ENCODE assay signal across 29 mouse cellular contexts in genomic region chr15:80533274-80533673, GRCm38 (mm10). TPM values are rescaled to one million over a fixed set of nuclear protein-coding genes. Genes with fewer than 3 reads are reported as not detected.
A peak's percentile ranks its signal among the peaks of the same experiment; 100 is the strongest.
DNase-seq lines count a peak whose midpoint lies in the region; ATAC-seq and TF ChIP-seq lines count a peak whose summit lies in the region.
"Had no signal": no experiment of that assay in that cellular context is flagged by ENCODE, and none has a peak within 500 bp of the region (broad histone marks: within the 10 kb centered on the region; RNA-seq: fewer than 3 reads in every experiment).

No protein-coding gene starts in this region.

- H3K27ac ChIP-seq in left cerebral cortex, adult 2 months, result no peak overlapping the region
- peak overlapping the region; percentile 93 for H3K27ac ChIP-seq in liver, embryonic 15.5 days (replicated peaks)
- H3K27ac ChIP-seq: layer of hippocampus, adult 2 months; limb, embryonic 13.5 days; lung, embryonic 15.5 days; midbrain, embryonic 10.5 days had no signal

- TF ChIP-seq CTCF in left cerebral cortex, adult 2 months (IDR thresholded peaks at IDR 0.05), result no peak

- H3K4me3 ChIP-seq in left cerebral cortex, adult 2 months, result no peak overlapping the region
- no peak overlapping the region for H3K4me3 ChIP-seq in liver, embryonic 15.5 days (replicated peaks)
- H3K4me3 ChIP-seq: layer of hippocampus, adult 2 months; limb, embryonic 13.5 days; lung, embryonic 15.5 days; midbrain, embryonic 10.5 days had no signal

- peak; percentile 72 for ATAC-seq in frontal cortex, adult (ENCODE audit: low TSS enrichment)
- ATAC-seq in liver, embryonic 15.5 days (ENCODE audit: insufficient read depth), result no peak
- no peak for ATAC-seq in erythroid progenitor cell, adult 5-6 weeks (replicated peaks; ENCODE audit: low FRiP score, poor library complexity, severe bottlenecking)

- no peaks in the 10 kb centered on the region for H3K36me3 ChIP-seq in liver, embryonic 15.5 days (replicated peaks)
- H3K36me3 ChIP-seq: G1E; limb, embryonic 13.5 days; lung, embryonic 15.5 days; midbrain, embryonic 10.5 days had no signal

- peaks cover 39% of the 10 kb centered on the region for H3K4me1 ChIP-seq in liver, embryonic 15.5 days (replicated peaks)
- H3K4me1 ChIP-seq: limb, embryonic 13.5 days; lung, embryonic 15.5 days had no signal

- H3K27me3 ChIP-seq in liver, embryonic 15.5 days, result no peaks in the 10 kb centered on the region
- H3K27me3 ChIP-seq: limb, embryonic 13.5 days; lung, embryonic 15.5 days had no signal

- 0 out of 2 replicates have a peak overlapping the region, but pooled peaks have one; percentile 66 for H3K4me2 ChIP-seq in liver, embryonic 15.5 days
- H3K4me2 ChIP-seq: limb, embryonic 13.5 days; lung, embryonic 15.5 days had no signal

- whole genome bisulfite sequencing in liver, embryonic 15.5 days (ENCODE audit: insufficient replicate concordance), result 67% methylated on average over 6 of the region's 6 CpGs

- no peak for DNase-seq in frontal cortex, postnatal 14 days (ENCODE audit: low spot score in 2 of 2)
- peak; percentile 45 to 55 for DNase-seq in left cerebral cortex, postnatal 14 days (ENCODE audit: low spot score in 2 of 2)
- DNase-seq in left cerebral cortex, adult 2 months (ENCODE audit: extremely low spot score in 1 of 2, low spot score in 2 of 2), result no peak
- peak; percentile 27 for DNase-seq in Muller cell, postnatal 12 days (ENCODE audit: inconsistent ontology term)
- DNase-seq in adrenal gland, postnatal 36 days, result no peak
- DNase-seq: cerebellum, adult 9-11 months; embryo, embryonic 11 days; kidney, adult 18-20 months; kidney, postnatal 10 days; lung, postnatal 4 days; spleen, adult 18-20 months; thymus, adult 18-20 months; thymus, postnatal 4 days had no signal

- no peak overlapping the region for H3K9ac ChIP-seq in liver, embryonic 15.5 days
- H3K9ac ChIP-seq: limb, embryonic 13.5 days; lung, embryonic 15.5 days had no signal

- intact Hi-C loops in left cerebral cortex, postnatal 14 days (cut with DNase I), result loop anchor here (5.0 kb wide), 1 partner anchor 84 kb away; no protein-coding TSS in a partner anchor
- intact Hi-C loops in left cerebral cortex, adult 2 months (cut with DNase I), result no loop called here

- no peaks in the 10 kb centered on the region for H3K9me3 ChIP-seq in liver, embryonic 15.5 days (replicated peaks)
- H3K9me3 ChIP-seq: G1E; limb, embryonic 13.5 days; lung, embryonic 15.5 days; midbrain, embryonic 10.5 days had no signal

RNA-seq across cellular contexts. Expression of gene Enthd1, which starts 31.7 kb away (rescaled TPM):
- total RNA-seq in left cerebral cortex, postnatal 14 days (2021), result under 1 TPM in 1 of 2 experiments, not detected in 1; 0.15 TPM
- total RNA-seq in left cerebral cortex, adult 2 months (2021), result not detected
- not detected in 2 replicates for polyA plus RNA-seq in liver, embryonic 15.5 days (2015; fragmentation: Nextera tagmentation; extraction: Ambion mirVana)
- total RNA-seq in erythroid progenitor cell, adult 5-6 weeks (2015; ENCODE audit: low replicate concordance), result not detected in 2 replicates
- total RNA-seq in erythroid progenitor cell, adult 5-6 weeks (2017; ENCODE audit: low replicate concordance), result not detected in 2 replicates
- not detected for total RNA-seq in adrenal gland, postnatal 36 days (2021)
- total RNA-seq: adrenal gland, adult 18-20 months; gastrocnemius, postnatal 4 days; layer of hippocampus, adult 2 months; left cerebral cortex, adult 8-10 months; midbrain, postnatal 0 days had no signal
- polyA plus RNA-seq: forebrain, embryonic 11.5 days; G1E; heart, postnatal 0 days; hindbrain, embryonic 11.5 days; limb, embryonic 13.5 days; lung, embryonic 15.5 days; midbrain, embryonic 10.5 days; midbrain, postnatal 0 days; stomach, embryonic 14.5 days had no signal

RNA-seq across cellular contexts. Expression of gene Grap2, which starts 39.1 kb away (rescaled TPM):
- 1 to 10 TPM in 1 of 2 experiments, under 1 TPM in 1; 0.87 to 1.0 TPM for total RNA-seq in left cerebral cortex, postnatal 14 days (2021)
- under 1 TPM; 0.44 to 0.66 TPM for total RNA-seq in left cerebral cortex, adult 2 months (2021)
- 16.8 and 23.3 TPM in 2 replicates for polyA plus RNA-seq in liver, embryonic 15.5 days (2015; fragmentation: Nextera tagmentation; extraction: Ambion mirVana)
- 32.7 and 50.8 TPM in 2 replicates for total RNA-seq in erythroid progenitor cell, adult 5-6 weeks (2015; ENCODE audit: low replicate concordance)
- total RNA-seq in erythroid progenitor cell, adult 5-6 weeks (2017; ENCODE audit: low replicate concordance), result 28.5 and 35.9 TPM in 2 replicates
- under 1 TPM; 0.70 to 0.76 TPM for total RNA-seq in adrenal gland, postnatal 36 days (2021)

Comparison
In these comparisons a context has a peak if more than half of its experiments do, and no peak if none do; other contexts are left out.
1. DNase-seq: peak in left cerebral cortex, postnatal 14 days (2 of 2) and Muller cell, postnatal 12 days (single experiment); none in frontal cortex, postnatal 14 days (0 of 2), left cerebral cortex, adult 2 months (0 of 2) and adrenal gland, postnatal 36 days (0 of 2).
2. RNA of gene Grap2, which starts 39.1 kb away (total RNA-seq): 28.5 to 50.8 TPM in erythroid progenitor cell, adult 5-6 weeks; 0.87 to 1.0 TPM in left cerebral cortex, postnatal 14 days, 0.70 to 0.76 TPM in adrenal gland, postnatal 36 days and 0.44 to 0.66 TPM in left cerebral cortex, adult 2 months; every median in the first group is over 10 times any median in the second.